Mouse (Mus musculus) liver, postnatal 0 days (tissue): Measurements from ENCODE around the gene Retreg3.

Source experiments
- CTCF ChIP-seq: sonication (generic); IDR thresholded peaks from 2 replicates; pipeline ENCODE4 v1.5.1; 2016; ENCODE audit warnings: antibody characterized with exemption, low read depth
- EP300 ChIP-seq: IDR thresholded peaks from 2 replicates; pipeline ENCODE4 v1.6.1; 2016; ENCODE audit warnings: antibody characterized with exemption, low read depth, mild to moderate bottlenecking

DNA sequence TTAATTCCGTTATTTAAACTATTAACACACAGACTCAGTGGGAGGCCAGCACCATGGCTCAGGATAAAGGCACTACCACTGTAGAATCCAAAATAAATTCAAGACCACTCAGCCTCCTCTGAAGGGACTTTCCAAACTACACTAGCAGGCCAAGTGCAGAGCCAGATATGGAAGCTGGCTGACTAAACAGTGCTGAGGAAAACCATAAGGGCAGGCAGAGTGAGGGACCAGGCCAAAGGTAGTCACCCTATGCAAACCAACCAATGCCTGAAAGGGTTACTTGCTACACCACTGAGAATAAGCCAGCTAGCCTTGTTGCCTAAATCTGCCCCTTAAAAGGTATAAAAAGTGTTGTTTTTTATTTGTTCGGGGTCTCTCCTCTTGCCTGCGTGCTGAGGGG lies 7.5 kb downstream of the Retreg3 start:
- no peak for TF ChIP-seq CTCF
- TF ChIP-seq EP300 = no peak
